Mouse (Mus musculus): ENCODE results near the gene Sf3b6. TPM values are rescaled to one million over a fixed set of nuclear protein-coding genes. Genes with fewer than 3 reads are reported as not detected.

The Sf3b6 gene
- polyA plus RNA-seq, 1 experiment, result 103 TPM

GRCm38 (mm10) chr12:4827256-4827655 lies 9.9 kb downstream of the Sf3b6 start:
- Histone ChIP-seq H3K4me3 (ENCODE audit: insufficient read depth, poor library complexity, severe bottlenecking) (no peak overlapping the region), H3K36me3 (ENCODE audit: control insufficient read depth, insufficient read depth) (peaks cover 47% of the 10 kb centered on the region)
- TF ChIP-seq MAX (IDR thresholded peaks at IDR 0.05), result no peak
- no peak for TF ChIP-seq CTCF (IDR thresholded peaks at IDR 0.05; ENCODE audit: control insufficient read depth, insufficient read depth, insufficient read length)
- no peak for TF ChIP-seq CEBPB (IDR thresholded peaks at IDR 0.05; ENCODE audit: low read depth)
- TF ChIP-seq MYOD1 (IDR thresholded peaks at IDR 0.05; ENCODE audit: control insufficient read depth, insufficient read length, low read depth), result no peak
- no peak for TF ChIP-seq FOSL1 (IDR thresholded peaks at IDR 0.05; ENCODE audit: insufficient read depth, low read length, poor library complexity, severe bottlenecking)
- no peak for TF ChIP-seq USF1 (IDR thresholded peaks at IDR 0.05; ENCODE audit: low read depth)
- no peak for TF ChIP-seq MYOG (IDR thresholded peaks at IDR 0.05; ENCODE audit: control insufficient read depth, extremely low read depth, insufficient read length)

GRCm38 (mm10) chr12:4836959-4837358 lies 19.6 kb downstream of the Sf3b6 start:
- H3K79me3 ChIP-seq (ENCODE audit: low read depth), result no peaks in the 10 kb centered on the region
- no peak for TF ChIP-seq CTCF (IDR thresholded peaks at IDR 0.05; ENCODE audit: control insufficient read depth, insufficient read depth, insufficient read length)
- peaks cover 7% of the 10 kb centered on the region for H3K36me3 ChIP-seq (ENCODE audit: control insufficient read depth, insufficient read depth)
- H3K4me3 ChIP-seq (ENCODE audit: insufficient read depth, poor library complexity, severe bottlenecking), result no peak overlapping the region
- H3K27me3 ChIP-seq (ENCODE audit: control insufficient read depth, insufficient read depth, insufficient read length), result no peaks in the 10 kb centered on the region
- H3ac ChIP-seq (ENCODE audit: control insufficient read depth, insufficient read length, low read depth), result no peak overlapping the region
- H3K79me2 ChIP-seq (ENCODE audit: control insufficient read depth, insufficient read depth), result no peaks in the 10 kb centered on the region

More at GRCm38 (mm10) chr12:4827256-4827655, 9.9 kb downstream of the Sf3b6 start:
- no peaks in the 10 kb centered on the region for H3K27me3 ChIP-seq (ENCODE audit: control insufficient read depth, insufficient read depth, insufficient read length)
- H3ac ChIP-seq (ENCODE audit: control insufficient read depth, insufficient read length, low read depth), result no peak overlapping the region
- H3K79me3 ChIP-seq (ENCODE audit: low read depth), result no peaks in the 10 kb centered on the region
- no peaks in the 10 kb centered on the region for H3K79me2 ChIP-seq (ENCODE audit: control insufficient read depth, insufficient read depth)

- Histone ChIP-seq H3K79me2 (ENCODE audit: control insufficient read depth, insufficient read depth) (peaks cover 17% of the 10 kb centered on the region), H3K79me3 (ENCODE audit: low read depth) (peaks cover 9% of the 10 kb centered on the region), H3K27me3 (ENCODE audit: control insufficient read depth, insufficient read depth, insufficient read length) (no peaks in the 10 kb centered on the region), H3ac (ENCODE audit: control insufficient read depth, insufficient read length, low read depth) (no peak overlapping the region), H3K4me3 (ENCODE audit: insufficient read depth, poor library complexity, severe bottlenecking) (no peak overlapping the region), H3K36me3 (ENCODE audit: control insufficient read depth, insufficient read depth) (no peaks in the 10 kb centered on the region)
- no peak for TF ChIP-seq USF1 (IDR thresholded peaks at IDR 0.05; ENCODE audit: low read depth)
- TF ChIP-seq MAX (IDR thresholded peaks at IDR 0.05), result no peak
- no peak for TF ChIP-seq CEBPB (IDR thresholded peaks at IDR 0.05; ENCODE audit: low read depth)
- TF ChIP-seq FOSL1 (IDR thresholded peaks at IDR 0.05; ENCODE audit: insufficient read depth, low read length, poor library complexity, severe bottlenecking), result no peak
- no peak for TF ChIP-seq CTCF (IDR thresholded peaks at IDR 0.05; ENCODE audit: control insufficient read depth, insufficient read depth, insufficient read length)
- TF ChIP-seq MYOG (IDR thresholded peaks at IDR 0.05; ENCODE audit: control insufficient read depth, extremely low read depth, insufficient read length), result no peak
- TF ChIP-seq MYOD1 (IDR thresholded peaks at IDR 0.05; ENCODE audit: control insufficient read depth, insufficient read length, low read depth), result no peak
Measured at GRCm38 (mm10) chr12:4840010-4840409, 22.7 kb downstream of the Sf3b6 start.

- peaks cover 24% of the 10 kb centered on the region for H3K79me2 ChIP-seq (ENCODE audit: control insufficient read depth, insufficient read depth)
- no peaks in the 10 kb centered on the region for H3K36me3 ChIP-seq (ENCODE audit: control insufficient read depth, insufficient read depth)
- peaks cover 9% of the 10 kb centered on the region for H3K79me3 ChIP-seq (ENCODE audit: low read depth)
- H3ac ChIP-seq (ENCODE audit: control insufficient read depth, insufficient read length, low read depth), result peak overlapping the region; percentile 78
- peak overlapping the region; percentile 52 for H3K4me3 ChIP-seq (ENCODE audit: insufficient read depth, poor library complexity, severe bottlenecking)
- TF ChIP-seq MYOG (IDR thresholded peaks at IDR 0.05; ENCODE audit: control insufficient read depth, extremely low read depth, insufficient read length) (no peak), USF1 (IDR thresholded peaks at IDR 0.05; ENCODE audit: low read depth) (no peak), MAX (IDR thresholded peaks at IDR 0.05) (no peak), CEBPB (IDR thresholded peaks at IDR 0.05; ENCODE audit: low read depth) (no peak), CTCF (IDR thresholded peaks at IDR 0.05; ENCODE audit: control insufficient read depth, insufficient read depth, insufficient read length) (no peak), FOSL1 (IDR thresholded peaks at IDR 0.05; ENCODE audit: insufficient read depth, low read length, poor library complexity, severe bottlenecking) (no peak), MYOD1 (IDR thresholded peaks at IDR 0.05; ENCODE audit: control insufficient read depth, insufficient read length, low read depth) (no peak)
- no peaks in the 10 kb centered on the region for H3K27me3 ChIP-seq (ENCODE audit: control insufficient read depth, insufficient read depth, insufficient read length)
Measured at GRCm38 (mm10) chr12:4840741-4841140, 23.4 kb downstream of the Sf3b6 start.

GRCm38 (mm10) chr12:4841392-4841887 lies 24.1 kb downstream of the Sf3b6 start, which contains the start of gene Fkbp1b:
TSS of gene Fkbp1b (minus strand) at chr12:4841591.
- peak within 1 kb of the TSS; percentile 52 for H3K4me3 ChIP-seq (ENCODE audit: insufficient read depth, poor library complexity, severe bottlenecking)
- TF ChIP-seq USF1 (IDR thresholded peaks at IDR 0.05; ENCODE audit: low read depth) (no peak), CTCF (IDR thresholded peaks at IDR 0.05; ENCODE audit: control insufficient read depth, insufficient read depth, insufficient read length) (no peak), MAX (IDR thresholded peaks at IDR 0.05) (no peak), FOSL1 (IDR thresholded peaks at IDR 0.05; ENCODE audit: insufficient read depth, low read length, poor library complexity, severe bottlenecking) (no peak), CEBPB (IDR thresholded peaks at IDR 0.05; ENCODE audit: low read depth) (no peak), MYOD1 (IDR thresholded peaks at IDR 0.05; ENCODE audit: control insufficient read depth, insufficient read length, low read depth) (no peak), MYOG (IDR thresholded peaks at IDR 0.05; ENCODE audit: control insufficient read depth, extremely low read depth, insufficient read length) (no peak)
- H3ac ChIP-seq (ENCODE audit: control insufficient read depth, insufficient read length, low read depth), result peak within 1 kb of the TSS; percentile 78
- H3K36me3 ChIP-seq (ENCODE audit: control insufficient read depth, insufficient read depth), result no peaks in the 10 kb centered on the region
- H3K79me2 ChIP-seq (ENCODE audit: control insufficient read depth, insufficient read depth), result peaks cover 31% of the 10 kb centered on the region
- H3K79me3 ChIP-seq (ENCODE audit: low read depth), result peaks cover 12% of the 10 kb centered on the region
- no peaks in the 10 kb centered on the region for H3K27me3 ChIP-seq (ENCODE audit: control insufficient read depth, insufficient read depth, insufficient read length)

- Histone ChIP-seq H3K36me3 (ENCODE audit: control insufficient read depth, insufficient read depth) (no peaks in the 10 kb centered on the region), H3ac (ENCODE audit: control insufficient read depth, insufficient read length, low read depth) (no peak overlapping the region), H3K79me2 (ENCODE audit: control insufficient read depth, insufficient read depth) (peaks cover 39% of the 10 kb centered on the region), H3K4me3 (ENCODE audit: insufficient read depth, poor library complexity, severe bottlenecking) (no peak overlapping the region), H3K79me3 (ENCODE audit: low read depth) (peaks cover 14% of the 10 kb centered on the region), H3K27me3 (ENCODE audit: control insufficient read depth, insufficient read depth, insufficient read length) (no peaks in the 10 kb centered on the region)
- TF ChIP-seq FOSL1 (IDR thresholded peaks at IDR 0.05; ENCODE audit: insufficient read depth, low read length, poor library complexity, severe bottlenecking), result no peak
- TF ChIP-seq CTCF (IDR thresholded peaks at IDR 0.05; ENCODE audit: control insufficient read depth, insufficient read depth, insufficient read length), result no peak
Measured at GRCm38 (mm10) chr12:4842456-4842855, 25.1 kb downstream of the Sf3b6 start.

Measured in C2C12 (cell line).